Mouse (Mus musculus): ENCODE results near the gene Ppp1r36. TPM values are rescaled to one million over a fixed set of nuclear protein-coding genes. Genes with fewer than 3 reads are reported as not detected.

Gene Ppp1r36
- polyA plus RNA-seq (2017; shearing (Covaris generic)) = not detected

DNA sequence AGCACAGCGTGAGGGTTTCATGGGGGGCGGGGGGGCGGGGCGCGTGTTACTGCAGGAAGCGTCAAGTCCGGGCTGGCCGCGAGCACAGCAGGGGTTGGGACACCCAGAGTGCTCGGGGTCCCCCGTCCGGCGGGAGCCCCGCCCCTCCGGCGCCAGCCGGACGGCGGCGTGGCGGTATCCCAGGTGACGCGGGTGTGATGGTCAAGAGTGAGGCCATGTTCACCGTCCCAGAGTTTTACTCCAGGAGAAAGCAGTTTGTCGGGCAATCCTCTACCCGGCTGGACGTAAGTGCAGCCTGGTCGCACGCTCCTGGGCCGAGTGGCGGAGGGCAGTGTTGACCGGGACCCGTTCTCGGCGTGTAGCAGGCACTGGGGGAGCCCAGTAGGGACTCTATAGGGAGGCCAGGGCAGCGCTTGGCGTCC is at the start of gene Ppp1r36:
TSS of gene Ppp1r36 (plus strand) at position 106 of the 422 bp plus-strand sequence.

DNA sequence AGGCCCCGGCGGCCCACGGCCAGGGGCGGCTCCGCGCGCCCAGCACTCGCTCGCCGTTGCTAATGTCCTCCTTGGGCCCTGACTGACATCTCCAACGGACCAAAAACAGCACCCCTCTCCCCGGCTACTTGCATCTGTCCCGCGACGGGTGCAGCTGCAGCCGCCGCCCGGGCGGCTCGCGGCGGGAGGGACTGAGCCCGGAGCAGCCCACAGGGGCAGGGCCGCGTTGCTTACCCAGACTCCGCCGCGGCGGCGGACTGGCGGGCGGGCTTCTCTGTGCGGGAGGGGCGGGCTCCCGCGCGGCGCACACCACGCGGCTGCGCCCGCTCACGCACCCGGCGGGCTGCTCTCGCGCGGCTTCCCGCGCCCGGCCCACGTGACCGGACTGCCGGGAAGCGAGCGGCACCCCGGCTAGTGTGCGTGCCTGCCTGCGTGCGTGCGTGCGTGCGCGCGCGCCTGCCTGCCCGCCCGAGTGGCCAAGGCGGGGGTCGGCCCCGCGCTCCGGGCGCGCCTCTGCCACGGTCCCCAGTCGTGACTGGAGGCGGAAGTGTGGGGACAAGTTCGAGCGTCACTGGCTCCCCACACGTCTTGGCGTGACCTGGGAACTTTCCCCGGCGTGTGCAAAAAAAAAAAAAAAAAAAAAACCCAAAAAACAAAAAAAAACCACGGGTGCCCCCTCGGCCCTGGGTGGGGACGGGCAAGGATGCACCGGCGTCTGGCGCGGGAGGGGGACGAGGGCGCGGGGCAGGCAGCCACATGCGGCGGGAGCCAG is 47.9 kb upstream of the Ppp1r36 start, which contains the start of gene Zbtb25:
TSS of gene Zbtb25 (minus strand) at position 397 of the 772 bp plus-strand sequence.

DNA sequence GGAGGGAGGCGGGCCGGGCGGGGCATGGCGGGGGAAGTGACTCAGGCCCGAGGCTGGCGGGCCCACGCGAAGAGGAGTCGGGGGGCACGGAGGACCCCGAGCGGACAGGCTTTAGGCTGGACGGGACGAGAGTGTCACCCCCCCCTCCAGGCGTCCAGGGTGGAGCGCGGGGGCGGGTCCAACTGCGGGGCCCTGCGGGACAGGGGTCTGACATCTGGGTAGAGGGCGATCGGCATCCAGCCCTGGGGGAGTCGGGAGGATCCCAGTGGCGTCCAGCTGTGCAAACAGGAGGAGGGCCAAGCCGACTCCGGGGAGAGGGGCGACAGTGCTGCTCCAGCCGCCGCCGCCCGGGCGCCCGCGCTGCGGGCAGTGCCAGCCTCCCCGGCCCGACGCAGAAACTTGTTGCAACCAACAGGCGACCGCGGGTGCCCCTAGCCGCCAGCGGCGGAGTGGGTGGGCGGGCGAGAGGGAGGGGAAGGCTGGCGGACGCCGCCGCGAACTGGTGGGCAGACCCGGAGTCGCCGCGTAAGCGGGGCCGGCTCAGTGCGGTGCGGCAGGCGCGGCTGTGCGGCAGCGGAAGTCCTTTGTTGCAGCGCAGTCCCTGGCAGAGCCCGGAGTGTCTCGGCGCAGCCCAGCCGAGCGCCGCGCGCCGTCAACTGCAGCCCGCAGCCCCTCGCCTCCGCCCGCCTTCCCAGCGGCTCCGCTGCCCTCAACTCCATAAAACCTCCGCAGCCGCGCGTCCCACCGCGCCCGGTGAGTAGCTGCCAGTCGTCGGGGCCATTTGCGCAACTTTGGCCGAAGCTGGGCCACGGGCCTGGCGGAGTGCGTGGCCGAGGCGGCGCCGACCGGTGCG is 47.1 kb upstream of the Ppp1r36 start, which contains the start of gene Zbtb1:
TSS of gene Zbtb1 (plus strand) at position 289 of the 853 bp plus-strand sequence.

DNA sequence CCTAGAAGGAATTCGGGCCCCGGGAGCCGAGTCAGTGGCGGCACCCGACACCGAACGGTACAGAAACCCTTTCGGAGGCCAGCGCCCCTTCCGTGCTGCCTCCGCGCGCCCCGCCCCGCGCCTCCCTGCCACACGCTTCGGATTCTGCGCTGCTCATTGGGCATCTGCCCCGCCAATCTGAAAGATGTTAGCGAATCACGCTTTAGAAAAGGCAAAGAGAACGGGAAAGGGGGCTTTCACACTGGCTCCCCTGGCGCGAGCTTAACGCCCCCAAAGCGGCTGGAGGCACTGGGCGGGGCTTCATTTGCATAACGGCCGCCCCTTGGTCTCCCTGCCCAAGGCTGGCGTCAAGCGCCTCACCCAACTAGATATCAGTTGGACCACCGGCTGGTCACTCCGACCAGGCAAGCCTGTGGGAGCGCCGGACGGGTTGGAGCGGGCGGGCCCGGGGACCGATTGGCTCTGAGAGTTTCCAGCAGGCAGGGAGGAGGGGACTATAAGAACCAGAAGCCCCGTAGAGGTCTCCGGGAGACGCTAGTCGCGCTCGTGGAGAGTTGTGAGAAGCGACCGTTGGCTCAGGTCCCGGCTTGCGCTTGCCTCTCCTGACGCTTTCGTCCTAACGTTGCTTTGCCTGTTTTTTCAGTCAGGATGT is 13.3 kb upstream of the Ppp1r36 start, which contains the start of gene Hspa2:
TSS of gene Hspa2 (plus strand) at position 291 of the 652 bp plus-strand sequence.

Other genes starting within 250 kb of the Ppp1r36 start
- gene Esr2, start 240.3 kb upstream of the Ppp1r36 start, polyA plus RNA-seq (2017; shearing (Covaris generic)) = not detected
- gene Tex21, start 170.8 kb upstream of the Ppp1r36 start, polyA plus RNA-seq (2017; shearing (Covaris generic)) = not detected
- gene Mthfd1, start 162.2 kb upstream of the Ppp1r36 start, polyA plus RNA-seq (2017; shearing (Covaris generic)) = 51.1 TPM
- 1.6 TPM for gene Akap5, start 92.6 kb upstream of the Ppp1r36 start, polyA plus RNA-seq (2017; shearing (Covaris generic))
- gene Zbtb25, start 47.9 kb upstream of the Ppp1r36 start, polyA plus RNA-seq (2017; shearing (Covaris generic)) = 11.8 TPM
- gene Zbtb1, start 47.3 kb upstream of the Ppp1r36 start, polyA plus RNA-seq (2017; shearing (Covaris generic)) = 19.3 TPM
- gene Hspa2, start 13.4 kb upstream of the Ppp1r36 start, polyA plus RNA-seq (2017; shearing (Covaris generic)) = 3.3 TPM
- 2.4 TPM for gene Plekhg3, start 113.4 kb downstream of the Ppp1r36 start, polyA plus RNA-seq (2017; shearing (Covaris generic))

Data from activated CD4-positive, CD25-positive, alpha-beta regulatory T cell, adult 9 weeks (primary cell).